Mouse (Mus musculus): ENCODE measurements around the gene Fuca1. TPM values are rescaled to one million over a fixed set of nuclear protein-coding genes. Genes with fewer than 3 reads are reported as not detected.
"Not testable (repeated sequence)": the region's sequence is repeated elsewhere in the genome, so short reads cannot be mapped to it uniquely, and the experiment has no call there.

The Fuca1 gene
- total RNA-seq, 4 experiments from 2014 or later: 51.2 to 73.5 (median 59.2) TPM

DNA sequence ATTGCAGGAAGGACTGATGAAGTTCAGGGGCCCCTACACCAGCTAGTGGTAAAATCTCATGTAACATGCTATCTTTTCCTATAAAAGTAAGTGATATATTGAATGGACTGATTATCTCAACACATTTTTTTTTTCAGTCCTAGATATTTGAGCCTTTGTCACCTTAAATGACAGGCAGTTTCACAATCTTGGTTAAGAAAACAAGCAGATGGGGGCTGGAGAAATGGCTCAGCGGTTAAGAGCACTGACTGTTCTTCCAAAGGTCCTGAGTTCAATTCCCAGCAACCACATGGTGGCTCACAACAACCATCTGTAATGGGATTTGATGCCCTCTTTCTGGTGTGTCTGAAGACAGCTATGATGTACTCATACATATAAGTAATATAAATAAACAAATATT is 1.7 kb downstream of the Fuca1 start:
- no peak for DNase-seq (ENCODE audit: low spot score in 2 of 2)

DNA sequence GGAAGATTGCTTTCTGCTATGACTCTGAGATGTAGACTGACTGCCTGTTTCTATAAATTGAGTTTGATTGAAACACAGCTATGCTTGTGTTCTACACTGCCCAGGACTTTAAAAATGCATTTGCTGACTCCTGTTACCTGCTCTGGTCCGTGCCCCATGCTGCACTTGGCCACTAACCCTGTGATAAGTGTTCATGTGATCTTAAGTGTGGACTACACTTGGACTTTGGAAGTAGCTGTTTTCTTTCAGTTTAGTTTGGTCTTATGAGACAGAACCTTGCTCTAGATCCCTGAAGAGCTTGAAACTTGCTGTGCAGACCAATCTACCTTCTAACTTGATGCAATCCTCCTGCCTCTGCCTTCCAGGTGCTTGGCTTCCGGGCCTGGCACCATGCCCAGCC is 3.9 kb downstream of the Fuca1 start:
- no peak for DNase-seq (ENCODE audit: low spot score in 2 of 2)

DNA sequence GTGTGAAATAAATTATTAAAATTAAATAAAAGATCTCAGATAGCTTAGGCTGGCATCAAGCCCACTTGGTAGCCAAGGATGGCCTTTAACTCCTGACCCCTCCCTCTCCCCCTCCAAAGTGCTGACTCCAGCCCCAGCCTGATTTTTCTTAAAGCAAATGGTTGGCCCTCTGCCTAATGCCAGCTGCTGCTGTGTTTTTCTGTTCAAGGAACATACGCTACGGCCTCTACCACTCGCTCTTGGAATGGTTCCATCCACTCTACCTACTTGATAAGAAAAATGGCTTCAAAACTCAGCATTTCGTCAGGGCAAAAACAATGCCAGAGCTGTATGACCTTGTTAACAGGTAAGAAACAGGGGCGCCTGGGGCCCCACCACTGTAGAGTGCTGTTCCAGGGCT is 4.8 kb downstream of the Fuca1 start:
- no peak for DNase-seq (ENCODE audit: low spot score in 2 of 2)

DNA sequence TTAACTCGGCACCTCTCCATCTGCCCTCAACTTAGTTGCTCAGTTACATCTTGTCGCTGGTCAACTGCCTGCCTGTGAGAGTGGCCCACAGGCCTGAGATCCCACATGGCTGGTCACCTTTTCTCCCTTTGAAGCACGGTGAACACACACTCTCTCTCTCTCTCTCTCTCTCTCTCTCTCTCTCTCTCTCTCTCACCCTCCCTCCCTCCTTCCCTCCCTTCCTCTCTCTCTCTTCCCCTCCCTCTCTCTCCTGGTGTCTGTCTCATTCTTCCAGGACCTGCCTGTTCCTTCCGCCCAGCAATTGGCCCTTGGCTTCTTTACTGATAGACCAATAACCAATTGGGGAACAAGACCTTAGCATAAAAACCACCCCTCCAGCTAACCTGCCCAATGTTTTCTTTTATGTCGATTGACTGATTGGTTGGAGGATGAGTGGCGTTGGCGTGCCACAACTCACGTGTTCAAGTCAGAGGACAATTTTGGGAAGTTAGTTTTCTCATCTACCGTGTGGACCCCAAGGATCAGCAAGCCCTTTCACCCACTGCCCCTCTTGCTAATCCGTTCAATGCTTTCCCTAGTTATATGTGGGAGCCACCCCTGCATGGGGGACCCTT is 5.8 kb downstream of the Fuca1 start:
- no peak for DNase-seq (ENCODE audit: low spot score in 2 of 2)

DNA sequence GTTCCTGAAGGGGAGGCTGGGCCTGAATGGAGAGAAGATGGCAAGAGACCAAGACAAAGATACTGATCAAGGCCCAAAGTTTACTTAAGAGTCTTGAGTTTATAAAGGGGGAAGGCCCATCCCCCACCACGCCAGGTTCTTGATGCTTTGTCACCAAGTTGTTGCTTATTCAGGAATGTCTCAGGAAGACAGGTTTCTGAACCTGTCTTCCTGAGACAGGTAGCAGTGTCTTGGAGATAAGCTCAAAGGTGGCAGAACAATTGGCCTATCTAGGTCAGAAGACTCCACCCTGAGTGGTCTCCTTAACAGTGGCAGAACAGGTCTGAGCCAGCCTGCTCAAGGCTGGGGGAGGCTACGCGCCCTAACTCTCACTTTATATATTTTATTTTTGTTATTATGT is 6.3 kb downstream of the Fuca1 start:
- DNase-seq (ENCODE audit: low spot score in 2 of 2): no peak

DNA sequence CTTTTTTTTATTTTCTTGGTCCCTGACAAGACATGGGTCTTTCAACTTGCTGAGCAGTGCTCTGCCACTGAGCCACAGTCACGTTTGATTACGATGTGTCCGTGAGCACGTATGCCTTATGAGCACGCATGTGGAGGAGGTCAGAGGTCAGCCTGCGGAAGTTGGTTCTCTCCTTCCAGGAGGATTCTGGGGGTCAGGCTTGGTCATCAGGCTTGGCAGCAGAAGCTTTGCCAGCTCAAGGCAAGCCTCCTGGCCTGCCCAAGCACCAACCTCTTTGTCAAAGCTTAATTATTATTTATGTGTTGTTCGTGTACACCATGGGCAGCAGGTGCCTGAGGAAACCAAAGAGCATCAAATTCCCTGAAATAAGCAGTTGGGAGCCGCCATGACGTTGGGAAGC is 7.8 kb downstream of the Fuca1 start:
- DNase-seq (ENCODE audit: low spot score in 2 of 2): no peak

DNA sequence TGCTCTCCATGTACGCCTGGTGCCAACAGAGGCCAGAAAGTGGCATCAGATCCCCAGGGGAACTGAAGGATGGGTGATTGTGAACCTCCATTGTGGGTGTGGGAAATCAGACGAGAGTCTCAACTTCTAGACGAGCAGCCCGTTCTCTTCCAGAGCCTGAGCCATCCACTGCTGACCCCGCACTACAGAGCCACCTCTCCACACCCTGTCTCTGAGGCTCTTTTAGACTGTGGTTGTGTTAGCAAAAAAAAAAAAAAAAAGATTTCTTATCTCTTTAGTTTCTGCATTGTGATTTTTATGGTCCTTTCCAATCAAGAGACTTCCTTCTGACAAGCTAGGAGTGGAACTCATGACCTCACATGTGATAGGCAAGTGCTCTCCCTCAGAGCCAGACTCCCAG is 8.9 kb downstream of the Fuca1 start:
- DNase-seq (ENCODE audit: low spot score in 2 of 2): no peak

DNA sequence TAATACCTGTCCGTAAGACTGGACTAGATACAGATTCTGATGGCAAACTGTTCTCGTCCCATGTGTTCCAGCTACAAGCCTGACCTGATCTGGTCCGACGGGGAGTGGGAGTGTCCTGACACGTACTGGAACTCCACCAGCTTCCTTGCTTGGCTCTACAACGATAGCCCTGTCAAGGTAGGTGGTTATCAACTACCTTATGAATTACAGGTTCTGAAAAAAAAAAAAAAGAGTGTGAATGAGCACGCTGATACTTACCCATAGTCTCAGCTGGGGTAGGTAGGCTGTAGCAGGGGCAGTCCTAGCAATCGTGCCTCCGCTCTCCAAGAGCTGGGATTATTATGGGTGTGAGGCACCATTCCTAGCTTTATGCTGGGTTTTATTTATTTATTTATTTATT is 9.3 kb downstream of the Fuca1 start:
- no peak for DNase-seq (ENCODE audit: low spot score in 2 of 2)

DNA sequence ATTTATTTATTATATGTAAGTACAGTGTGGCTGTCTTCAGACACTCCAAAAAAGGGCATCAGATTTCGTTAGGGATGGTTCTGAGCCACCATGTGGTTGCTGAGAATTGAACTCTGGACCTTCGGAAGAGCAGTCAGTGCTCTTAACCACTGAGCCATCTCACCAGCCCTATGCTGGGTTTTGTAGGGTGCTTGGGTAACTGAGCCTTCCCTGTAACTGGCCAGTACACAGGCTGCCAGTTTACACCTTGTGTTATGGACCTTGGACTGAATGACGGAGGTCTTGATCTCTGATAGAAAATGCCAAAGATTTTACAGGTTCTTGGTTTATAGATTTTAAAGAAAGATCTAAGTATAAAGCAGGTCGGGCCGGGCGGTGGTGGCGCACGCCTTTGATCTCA is 9.7 kb downstream of the Fuca1 start:
- no peak for DNase-seq (ENCODE audit: low spot score in 2 of 2)

DNA sequence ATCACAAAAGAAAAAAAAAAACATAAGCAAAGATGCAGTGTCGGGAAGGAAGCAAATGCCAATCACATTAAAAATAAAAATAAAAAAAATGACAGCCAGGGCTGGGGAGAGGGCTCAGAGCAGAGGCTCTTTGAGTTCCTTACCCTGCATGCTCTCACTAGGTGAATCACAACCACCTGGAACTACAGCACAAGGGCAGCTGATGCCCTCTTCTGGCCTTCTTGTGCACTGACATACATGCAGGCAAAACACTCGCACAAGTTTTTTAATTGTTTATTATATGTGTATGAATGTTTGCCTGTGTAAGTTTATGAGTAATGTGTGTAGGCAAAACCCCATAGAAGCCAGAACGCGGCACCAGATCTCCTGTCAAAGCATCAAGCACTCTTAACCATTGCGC is 11.3 kb downstream of the Fuca1 start:
- no peak for DNase-seq (ENCODE audit: low spot score in 2 of 2)

DNA sequence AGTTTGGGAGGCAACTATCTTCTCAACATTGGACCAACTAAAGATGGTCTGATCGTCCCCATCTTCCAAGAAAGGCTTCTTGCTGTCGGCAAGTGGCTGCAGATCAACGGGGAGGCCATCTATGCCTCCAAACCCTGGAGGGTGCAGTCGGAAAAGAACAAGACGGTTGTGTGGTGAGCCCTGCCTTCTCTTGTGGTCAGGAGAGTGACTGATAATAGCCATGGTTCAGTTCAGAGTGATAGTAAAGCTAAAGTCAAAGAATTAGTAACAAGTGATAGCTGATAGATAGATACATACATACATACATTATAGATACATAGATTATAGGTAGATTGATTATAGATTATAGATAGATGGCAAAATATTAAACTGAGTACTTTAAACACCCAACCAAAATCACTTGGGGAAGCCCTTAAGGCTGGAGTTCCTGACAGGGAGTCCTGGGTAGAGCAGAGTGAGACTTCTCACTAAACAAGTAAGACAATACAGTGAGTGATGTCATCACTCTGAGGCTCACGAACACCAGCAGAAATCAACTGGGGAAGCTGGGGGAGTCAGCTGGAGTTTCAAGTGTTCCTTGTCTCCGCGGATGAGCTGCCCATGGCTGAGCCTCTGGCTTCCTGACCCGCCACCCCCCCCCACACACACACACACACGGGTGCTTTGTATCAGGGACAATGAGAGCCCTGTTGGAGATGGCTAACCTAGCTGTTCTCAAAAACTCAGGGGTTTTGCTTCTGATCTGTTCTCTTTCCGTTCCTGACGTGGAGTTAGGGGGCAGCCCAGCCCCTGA is 14.4 kb downstream of the Fuca1 start:
- no peak for DNase-seq (ENCODE audit: low spot score in 2 of 2)

DNA sequence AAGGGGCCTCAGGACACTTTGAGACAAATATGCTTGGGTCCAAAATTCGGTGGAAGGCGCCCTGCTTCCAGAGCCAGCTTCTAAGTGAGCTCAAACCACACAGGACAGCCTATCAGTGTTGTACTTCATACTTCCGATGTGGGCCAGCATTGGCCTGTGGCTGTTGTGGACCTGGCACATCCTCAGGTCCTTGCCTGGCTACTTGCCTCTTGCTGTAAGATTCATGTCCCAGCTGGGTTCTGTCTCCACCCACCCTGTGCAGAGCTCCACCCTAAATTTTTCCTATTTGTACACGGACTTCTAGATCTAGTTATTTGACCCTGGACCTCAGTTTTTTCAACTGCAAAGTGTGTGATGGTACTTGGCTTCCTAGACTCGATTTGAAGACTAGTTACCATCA is 15.0 kb downstream of the Fuca1 start:
- DNase-seq (ENCODE audit: low spot score in 2 of 2): no peak

DNA sequence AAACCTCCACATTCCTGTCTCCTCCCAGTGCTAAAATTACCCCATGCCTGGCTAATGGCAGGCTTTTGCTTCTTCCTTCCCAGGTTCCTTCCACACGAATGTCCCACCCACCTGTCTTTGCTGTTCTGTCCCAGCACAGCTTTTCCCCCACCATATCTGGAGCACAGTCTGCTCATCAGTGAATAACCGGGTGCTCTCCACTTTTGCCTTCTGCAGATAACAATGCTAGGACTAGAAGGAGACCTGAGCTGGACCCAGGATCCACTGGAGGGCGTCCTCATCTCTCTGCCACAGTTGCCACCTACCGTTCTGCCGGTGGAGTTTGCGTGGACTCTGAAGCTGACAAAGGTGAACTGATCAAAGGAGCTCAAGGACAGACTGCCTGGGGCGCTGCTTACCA is 18.3 kb downstream of the Fuca1 start:
- no peak for DNase-seq (ENCODE audit: low spot score in 2 of 2)

DNA sequence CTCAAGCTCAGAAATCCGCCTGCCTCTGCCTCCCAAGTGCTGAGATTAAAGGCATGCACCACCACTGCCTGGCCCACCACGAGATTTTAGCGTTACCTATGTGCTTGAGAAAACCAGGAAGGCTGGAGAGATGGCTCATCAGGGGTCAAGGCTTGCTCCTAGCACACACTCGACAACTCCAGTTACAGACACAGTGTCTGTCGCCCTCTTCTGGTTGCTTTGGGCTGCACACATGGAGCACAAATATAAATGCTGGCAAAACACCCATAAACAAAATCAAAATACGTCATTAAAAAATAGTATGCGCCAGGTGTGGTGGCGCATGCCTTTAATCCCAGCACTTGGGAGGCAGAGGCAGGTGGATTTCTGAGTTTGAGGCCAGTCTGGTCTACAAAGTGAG is 20.5 kb downstream of the Fuca1 start:
- not testable (repeated sequence) for DNase-seq (ENCODE audit: low spot score in 2 of 2)

DNA sequence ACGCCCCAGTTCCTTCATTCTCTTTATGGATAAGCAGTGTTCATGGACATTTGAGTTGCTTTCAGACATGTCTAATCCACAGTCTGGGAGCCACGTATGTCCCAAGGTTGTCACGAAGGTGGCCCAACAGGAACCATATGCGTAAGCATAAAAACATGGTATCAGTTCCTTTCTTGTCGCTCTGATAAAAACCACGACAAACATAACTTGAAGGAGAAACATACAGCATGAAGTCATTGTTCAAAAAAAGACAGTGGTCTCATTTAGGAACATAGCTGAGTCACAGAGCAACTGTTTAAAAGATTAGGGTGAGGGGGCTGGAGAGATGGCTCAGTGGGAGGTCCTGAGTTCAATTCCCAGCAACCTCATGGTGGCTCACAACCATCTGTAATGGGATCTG is 21.7 kb downstream of the Fuca1 start:
- no peak for DNase-seq (ENCODE audit: low spot score in 2 of 2)

DNA sequence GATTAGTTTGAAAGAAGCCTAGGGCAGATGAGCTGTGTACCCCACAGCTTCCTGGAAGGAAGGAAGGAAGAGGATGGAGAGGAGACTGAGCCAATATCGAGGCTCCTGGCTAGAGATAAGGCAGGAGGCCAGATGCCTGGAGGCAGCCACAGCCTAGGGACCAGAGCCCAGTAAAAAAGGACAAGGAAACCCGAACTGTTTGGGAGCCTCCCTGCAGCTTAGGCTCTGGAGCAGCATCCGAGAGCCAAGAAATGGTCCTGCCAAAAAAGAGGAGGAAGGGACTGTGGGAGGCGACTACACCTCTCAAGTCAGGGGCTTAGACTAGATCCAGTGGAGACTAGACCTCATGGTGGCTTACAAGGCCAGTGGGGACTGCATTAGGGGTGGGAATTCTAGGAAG is 22.9 kb downstream of the Fuca1 start:
- no peak for DNase-seq (ENCODE audit: low spot score in 2 of 2)

DNA sequence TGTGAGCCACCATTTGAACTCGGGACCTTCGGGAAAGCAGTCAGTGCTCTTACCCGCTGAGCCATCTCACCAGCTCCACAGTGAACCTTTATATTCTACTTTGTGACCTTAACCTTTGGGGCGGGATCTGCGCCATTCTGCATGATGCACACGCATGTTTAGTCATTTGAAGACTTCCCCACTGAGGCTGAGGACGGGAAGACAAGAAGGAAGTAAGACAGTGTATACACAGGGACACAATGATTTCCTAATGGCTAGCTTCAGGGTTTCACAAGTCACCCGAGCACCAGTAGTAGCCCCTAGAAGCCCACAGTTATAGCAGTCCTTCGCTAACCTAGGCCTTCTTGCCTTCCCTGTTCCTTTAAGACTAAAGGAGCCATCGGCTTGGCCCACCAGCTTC is 25.2 kb downstream of the Fuca1 start:
- DNase-seq (ENCODE audit: low spot score in 2 of 2): no peak

DNA sequence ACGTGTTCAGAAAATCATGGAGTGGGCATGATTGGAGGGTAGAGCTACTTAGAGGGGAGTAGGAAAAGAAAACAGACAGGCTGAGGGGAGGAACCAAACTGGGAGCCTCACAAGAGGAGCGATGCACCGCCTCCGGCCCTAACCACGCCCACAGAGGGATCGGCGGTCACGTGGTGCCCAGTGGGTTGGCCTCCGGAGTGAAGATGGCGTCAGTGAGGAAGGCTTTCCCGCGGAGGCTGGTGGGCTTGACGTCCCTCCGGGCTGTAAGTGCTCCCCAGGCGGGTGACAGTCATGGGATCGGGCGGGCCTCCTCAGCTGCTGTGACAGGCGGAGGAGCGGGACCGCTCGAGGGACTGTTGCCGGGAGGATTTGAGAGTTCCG is 25.7 kb downstream of the Fuca1 start, which contains the start of gene Hmgcl:
Gene Hmgcl (plus strand): TSS at position 171 of the 381 bp plus-strand sequence.
- peak; percentile 93 for DNase-seq (ENCODE audit: low spot score in 2 of 2)

DNA sequence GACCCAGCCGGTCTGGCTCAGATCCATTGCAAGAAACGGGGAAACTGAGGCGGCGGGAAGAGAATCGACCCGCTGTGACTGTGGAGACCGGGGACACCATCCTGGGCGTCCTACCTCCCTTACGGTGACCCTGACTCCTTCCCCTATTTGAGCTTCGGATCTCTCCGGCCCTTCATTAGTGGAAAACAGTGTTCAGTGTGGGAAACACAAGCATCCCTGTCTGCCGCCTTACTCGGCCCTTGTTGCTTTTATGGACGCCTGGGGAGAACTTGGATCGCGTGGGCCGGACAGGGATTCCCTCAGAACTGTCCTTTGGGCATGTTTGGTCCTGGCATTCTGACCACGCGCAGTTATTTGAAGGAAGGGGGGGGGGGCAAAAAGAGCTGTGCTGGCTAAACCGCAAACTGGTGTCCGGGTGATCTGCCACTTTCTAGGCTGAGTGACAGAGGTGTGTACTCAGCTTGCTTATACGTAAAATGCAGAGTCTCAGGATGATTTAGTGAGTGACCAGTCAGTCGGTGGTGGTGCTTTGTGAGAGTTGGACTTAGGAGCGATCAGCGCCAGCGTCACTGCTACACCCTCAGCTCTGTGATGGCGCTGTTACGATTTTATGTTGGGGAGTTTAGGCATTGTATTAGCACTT is 26.2 kb downstream of the Fuca1 start:
- no peak for DNase-seq (ENCODE audit: low spot score in 2 of 2)

DNA sequence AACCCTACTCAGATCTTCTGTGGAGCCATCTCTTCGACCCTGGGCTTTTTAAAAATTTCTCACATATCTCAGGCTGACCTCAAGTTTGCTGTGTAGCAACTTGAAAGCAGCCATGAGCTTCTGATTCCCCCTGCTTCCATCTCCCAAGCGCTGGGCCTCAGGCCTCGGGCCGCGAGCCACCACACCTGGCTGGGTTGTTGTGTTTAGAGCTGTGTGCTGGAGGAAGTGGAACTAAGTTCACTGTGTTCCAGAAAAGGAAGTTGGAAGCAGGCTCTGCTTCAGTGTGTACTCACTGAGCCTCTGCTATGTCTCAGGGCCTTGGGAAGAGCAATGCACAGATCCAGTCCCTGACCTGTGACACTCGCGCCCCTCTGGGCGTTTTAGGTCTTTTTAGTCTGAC is 27.6 kb downstream of the Fuca1 start:
- DNase-seq (ENCODE audit: low spot score in 2 of 2): no peak

DNA sequence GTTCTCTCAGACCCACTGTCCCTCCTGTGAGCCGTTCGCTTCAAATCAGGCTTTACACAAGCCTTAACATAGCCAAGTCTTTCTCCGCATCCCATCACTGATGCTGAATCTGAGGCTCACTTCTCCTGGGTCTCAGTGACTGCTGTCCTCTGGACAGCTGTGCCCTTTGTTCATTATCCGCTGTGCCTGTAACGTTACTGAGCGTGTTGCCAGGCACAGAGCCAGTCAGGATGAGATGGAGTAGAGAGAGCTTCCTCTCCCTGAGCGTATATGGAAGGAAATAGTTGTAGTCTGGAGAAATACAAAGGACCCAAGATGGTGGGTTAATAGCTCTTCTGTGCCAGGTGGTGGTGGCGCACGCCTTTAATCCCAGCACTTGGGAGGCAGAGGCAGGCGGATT is 28.9 kb downstream of the Fuca1 start:
- DNase-seq (ENCODE audit: low spot score in 2 of 2): no peak

DNA sequence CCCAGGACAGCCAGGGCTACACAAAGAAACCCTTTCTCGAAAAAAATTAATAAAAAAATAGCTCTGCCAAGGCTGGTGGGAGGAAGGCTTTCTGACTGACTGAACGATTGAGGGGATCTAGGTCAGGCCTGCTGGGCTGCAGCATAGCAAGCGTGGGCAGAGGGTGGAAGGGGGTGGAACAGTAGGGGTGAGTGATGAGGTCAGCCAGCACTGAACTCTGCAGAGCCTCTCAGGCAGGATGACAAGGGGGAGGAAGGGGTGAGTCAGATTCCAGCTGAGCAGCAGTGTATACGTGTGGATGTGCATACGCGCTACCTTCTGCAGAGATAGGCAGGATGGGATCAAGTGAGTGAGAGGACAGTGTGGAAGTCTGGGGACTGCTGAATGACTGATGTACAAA is 29.4 kb downstream of the Fuca1 start:
- DNase-seq (ENCODE audit: low spot score in 2 of 2): no peak

DNA sequence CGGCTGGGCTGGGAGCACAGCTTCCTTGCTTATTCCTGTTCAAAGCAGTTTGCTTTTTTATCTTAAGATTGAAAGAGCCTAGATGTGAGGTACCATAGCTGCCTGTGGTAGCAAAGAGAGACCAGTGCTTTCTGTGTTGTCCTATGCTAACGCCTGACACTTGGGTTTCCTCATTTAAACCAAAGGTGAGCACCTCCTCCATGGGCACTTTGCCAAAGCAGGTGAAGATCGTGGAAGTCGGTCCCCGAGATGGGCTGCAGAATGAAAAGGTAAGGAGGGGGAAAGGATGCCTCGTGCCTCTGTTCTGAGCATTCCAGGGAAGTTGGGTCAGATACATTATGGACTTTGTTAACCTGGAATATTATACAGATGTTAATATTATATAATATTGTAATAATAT is 29.8 kb downstream of the Fuca1 start:
- no peak for DNase-seq (ENCODE audit: low spot score in 2 of 2)
